Mouse (Mus musculus): ENCODE results near the gene Rnf222. TPM values are rescaled to one million over a fixed set of nuclear protein-coding genes. Genes with fewer than 3 reads are reported as not detected.
A peak's percentile ranks its signal among the peaks of the same experiment; 100 is the strongest.
"Not testable (repeated sequence)": the region's sequence is repeated elsewhere in the genome, so short reads cannot be mapped to it uniquely, and the experiment has no call there.

Rnf222 gene
- polyA plus RNA-seq, 1 experiment from 2014 or later: 0.07 TPM

DNA sequence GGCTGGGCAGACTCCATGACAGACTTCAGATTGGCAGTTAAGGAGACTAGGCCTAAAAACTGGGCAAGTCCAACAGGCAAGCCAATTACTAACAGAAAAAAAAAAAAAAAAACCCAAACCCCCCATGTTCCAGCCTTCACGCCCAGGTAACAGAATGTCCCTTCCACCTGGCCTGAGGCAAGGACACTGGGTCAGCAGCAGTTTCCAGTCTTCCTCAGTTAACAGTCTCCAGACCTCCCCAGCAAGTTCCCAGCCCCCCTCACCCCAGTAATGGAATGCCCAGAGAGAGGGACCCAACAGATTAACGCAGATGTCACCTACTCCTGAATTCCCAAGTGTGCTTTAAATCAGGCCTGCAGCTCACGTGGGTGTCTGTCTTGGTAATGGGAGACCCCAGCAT is 34.8 kb downstream of the Rnf222 start:
- Histone ChIP-seq H3K4me1 (peaks cover 7% of the 10 kb centered on the region; the same call in 1 of the 2 replicates), H3K36me3 (no peaks in the 10 kb centered on the region), H3K9me3 (replicated peaks) (no peaks in the 10 kb centered on the region), H3K9ac (no peak overlapping the region), H3K4me3 (no peak overlapping the region), H3K27me3 (replicated peaks) (peaks cover 29% of the 10 kb centered on the region; the same call in 1 of the 2 replicates), H3K4me2 (no peak overlapping the region), H3K27ac (no peak overlapping the region)
- no peak for ATAC-seq
- WGBS (ENCODE audit: insufficient replicate concordance): 62% methylated on average over 3 of the region's 3 CpGs

GRCm38 (mm10) chr11:68924749-68925148 is 36.4 kb downstream of the Rnf222 start:
- H3K4me1 ChIP-seq: peaks cover 7% of the 10 kb centered on the region; the same call in 1 of the 2 replicates
- no peak overlapping the region for H3K4me2 ChIP-seq
- no peaks in the 10 kb centered on the region for H3K36me3 ChIP-seq
- H3K27me3 ChIP-seq (replicated peaks): peaks cover 29% of the 10 kb centered on the region; the same call in 1 of the 2 replicates
- H3K4me3 ChIP-seq: no peak overlapping the region
- no peak overlapping the region for H3K27ac ChIP-seq
- ATAC-seq: no peak
- WGBS (ENCODE audit: insufficient replicate concordance): 51% methylated on average over 2 of the region's 2 CpGs
- H3K9ac ChIP-seq: no peak overlapping the region
- H3K9me3 ChIP-seq (replicated peaks): no peaks in the 10 kb centered on the region

DNA sequence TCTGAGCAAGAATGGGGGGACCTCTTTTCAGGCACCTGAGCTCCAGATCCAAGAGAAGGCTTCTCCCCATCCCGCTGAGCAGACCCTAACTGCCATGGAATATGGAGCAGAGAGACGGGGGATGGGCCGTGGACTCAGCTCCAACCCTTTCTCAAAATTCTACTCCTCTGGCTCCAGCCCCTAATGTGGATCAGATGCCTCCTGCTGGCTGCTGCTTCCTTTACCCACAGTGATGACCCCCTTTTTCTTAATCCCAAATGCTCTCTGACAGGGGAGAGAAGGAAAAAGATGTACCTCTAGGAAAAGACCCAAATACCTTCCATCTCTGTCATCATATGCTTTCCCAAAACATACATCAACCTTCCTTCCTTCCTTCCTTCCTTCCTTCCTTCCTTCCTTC is 38.6 kb downstream of the Rnf222 start, which contains the start of gene Odf4:
TSS of gene Odf4 (minus strand) at position 101 of the 400 bp plus-strand sequence.
- no peak within 1 kb of the TSS for H3K4me3 ChIP-seq
- H3K9me3 ChIP-seq (replicated peaks): no peaks in the 10 kb centered on the region
- H3K36me3 ChIP-seq: no peaks in the 10 kb centered on the region
- ATAC-seq: no peak
- 59% methylated on average over 3 of the region's 3 CpGs for WGBS (ENCODE audit: insufficient replicate concordance)
- H3K4me1 ChIP-seq: peaks cover 7% of the 10 kb centered on the region; the same call in 1 of the 2 replicates
- no peak within 1 kb of the TSS for H3K9ac ChIP-seq
- no peak within 1 kb of the TSS for H3K4me2 ChIP-seq
- peaks cover 37% of the 10 kb centered on the region; the same call in 1 of the 2 replicates for H3K27me3 ChIP-seq (replicated peaks)
- H3K27ac ChIP-seq: no peak within 1 kb of the TSS

DNA sequence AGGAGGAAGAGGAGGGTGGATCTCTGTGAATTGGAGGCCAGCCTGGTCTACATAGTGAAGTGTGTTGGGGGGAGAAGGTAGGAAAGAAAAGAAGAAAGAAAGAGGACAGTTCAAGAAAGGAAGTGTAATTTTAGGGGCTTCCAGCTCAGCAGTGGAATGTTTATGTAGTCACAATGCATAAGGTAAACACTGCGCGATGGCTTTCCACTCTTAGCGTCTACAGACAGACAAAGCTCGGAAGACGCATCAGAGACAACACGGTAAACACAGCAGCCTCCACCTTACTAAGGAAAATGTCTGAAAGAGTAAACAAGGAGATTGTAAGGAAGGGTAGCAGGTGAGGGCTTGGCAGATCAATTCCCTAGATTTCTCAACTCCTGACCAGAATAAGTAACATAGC is 41.6 kb downstream of the Rnf222 start:
- Histone ChIP-seq H3K36me3 (no peaks in the 10 kb centered on the region), H3K4me3 (no peak overlapping the region), H3K4me2 (no peak overlapping the region), H3K4me1 (peaks cover under 1% of the 10 kb centered on the region; the same call in 1 of the 2 replicates), H3K9me3 (replicated peaks) (no peaks in the 10 kb centered on the region), H3K9ac (no peak overlapping the region), H3K27ac (no peak overlapping the region), H3K27me3 (replicated peaks) (peaks cover 29% of the 10 kb centered on the region; the same call in 1 of the 2 replicates)
- 67% methylated on average over 6 of the region's 6 CpGs for WGBS (ENCODE audit: insufficient replicate concordance)
- ATAC-seq: no peak

GRCm38 (mm10) chr11:68933885-68934507 is 45.6 kb downstream of the Rnf222 start:
- no peaks in the 10 kb centered on the region for H3K9me3 ChIP-seq (replicated peaks)
- peaks cover 11% of the 10 kb centered on the region; the same call in 1 of the 2 replicates for H3K27me3 ChIP-seq (replicated peaks)
- H3K36me3 ChIP-seq: no peaks in the 10 kb centered on the region
- H3K9ac ChIP-seq: no peak overlapping the region
- WGBS (ENCODE audit: insufficient replicate concordance): 68% methylated on average over 5 of the region's 5 CpGs
- ATAC-seq: no peak
- H3K4me2 ChIP-seq: no peak overlapping the region
- 0 out of 2 replicates have a peak, but pooled peaks cover 3% of the 10 kb centered on the region for H3K4me1 ChIP-seq
- no peak overlapping the region for H3K27ac ChIP-seq
- no peak overlapping the region for H3K4me3 ChIP-seq

DNA sequence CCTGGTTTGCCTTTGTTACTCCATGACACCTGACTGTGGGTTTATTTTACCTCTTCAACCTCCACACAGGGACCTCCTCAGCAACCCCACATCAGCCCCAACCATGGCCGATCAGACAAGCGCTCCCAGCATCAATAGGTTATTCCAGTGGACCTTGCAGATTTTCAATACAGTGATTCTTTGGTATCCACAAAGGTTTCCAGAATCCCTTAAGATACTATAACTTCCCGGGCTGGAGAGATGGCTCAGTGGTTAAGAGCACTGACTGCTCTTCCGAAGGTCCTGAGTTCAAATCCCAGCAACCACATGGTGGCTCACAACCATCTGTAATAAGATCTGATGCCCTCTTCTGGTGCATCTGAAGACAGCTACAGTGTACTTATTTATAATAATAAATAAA is 48.6 kb downstream of the Rnf222 start:
- not testable (repeated sequence) for H3K9me3 ChIP-seq (replicated peaks); H3K27ac ChIP-seq; H3K9ac ChIP-seq; H3K4me3 ChIP-seq; H3K27me3 ChIP-seq (replicated peaks); H3K36me3 ChIP-seq; ATAC-seq; H3K4me2 ChIP-seq
- 79% methylated on average over 4 of the region's 4 CpGs for WGBS (ENCODE audit: insufficient replicate concordance)
- H3K4me1 ChIP-seq: peaks cover 18% of the 10 kb centered on the region

GRCm38 (mm10) chr11:68939451-68940304 is 51.3 kb downstream of the Rnf222 start:
- Histone ChIP-seq H3K9ac (peak overlapping the region; percentile 63), H3K4me2 (peak overlapping the region; percentile 70), H3K4me1 (peaks cover 18% of the 10 kb centered on the region), H3K4me3 (peak overlapping the region; percentile 56), H3K27me3 (replicated peaks) (no peaks in the 10 kb centered on the region), H3K36me3 (no peaks in the 10 kb centered on the region), H3K9me3 (replicated peaks) (no peaks in the 10 kb centered on the region), H3K27ac (no peak overlapping the region)
- 6% methylated on average over 16 of the region's 16 CpGs for WGBS (ENCODE audit: insufficient replicate concordance)
- ATAC-seq: peak; percentile 99

DNA sequence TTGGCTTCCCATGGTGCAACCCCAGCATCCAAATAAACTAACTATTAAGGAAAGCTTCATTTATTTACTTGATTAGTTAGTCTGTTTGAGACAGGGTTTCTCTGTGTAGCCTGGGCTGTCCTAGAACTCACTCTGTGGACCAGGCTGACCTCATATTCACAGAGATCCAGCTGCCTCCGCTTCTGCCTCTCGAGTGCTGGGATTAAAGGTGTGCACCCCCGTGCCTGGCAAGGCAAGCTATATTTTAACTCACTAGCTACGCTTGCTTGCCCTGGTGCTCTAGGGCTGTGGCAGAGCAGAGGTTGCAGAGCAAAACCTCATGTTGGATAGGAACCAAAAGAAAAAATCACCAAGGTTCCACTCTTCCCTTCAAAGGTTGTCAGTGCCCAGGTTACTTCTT is 52.2 kb downstream of the Rnf222 start:
- Histone ChIP-seq H3K9ac (no peak overlapping the region), H3K36me3 (no peaks in the 10 kb centered on the region), H3K27me3 (replicated peaks) (no peaks in the 10 kb centered on the region), H3K9me3 (replicated peaks) (no peaks in the 10 kb centered on the region), H3K4me1 (peaks cover 18% of the 10 kb centered on the region), H3K27ac (no peak overlapping the region), H3K4me2 (peak overlapping the region; percentile 70), H3K4me3 (peak overlapping the region; percentile 56)
- WGBS (ENCODE audit: insufficient replicate concordance): 56% methylated on average over 4 of the region's 4 CpGs
- ATAC-seq: no peak

DNA sequence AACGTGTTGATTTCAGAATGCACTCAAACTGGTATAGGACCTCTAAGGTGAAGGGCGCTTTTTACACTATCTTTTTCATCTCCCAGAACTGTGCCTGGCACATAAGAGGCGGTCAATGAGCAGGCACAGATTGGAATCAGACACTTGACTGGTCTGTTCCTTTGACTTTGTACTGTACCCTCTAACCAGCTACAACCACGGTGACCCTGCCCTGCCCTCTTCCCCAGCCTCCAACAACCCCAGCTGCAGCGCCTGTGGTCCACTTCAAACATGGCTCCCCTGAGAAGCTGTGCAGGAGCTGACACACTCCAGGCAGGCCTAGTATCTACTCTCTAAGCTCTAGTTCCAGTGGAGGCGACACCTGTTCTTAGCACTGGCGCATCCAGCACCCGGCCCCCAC is 54.4 kb downstream of the Rnf222 start:
- no peak for ATAC-seq
- Histone ChIP-seq H3K4me3 (no peak overlapping the region), H3K9ac (no peak overlapping the region), H3K4me2 (no peak overlapping the region), H3K27ac (no peak overlapping the region), H3K4me1 (peaks cover 23% of the 10 kb centered on the region), H3K27me3 (replicated peaks) (peaks cover 18% of the 10 kb centered on the region), H3K36me3 (no peaks in the 10 kb centered on the region), H3K9me3 (replicated peaks) (no peaks in the 10 kb centered on the region)
- WGBS (ENCODE audit: insufficient replicate concordance): 73% methylated on average over 8 of the region's 8 CpGs

GRCm38 (mm10) chr11:68945245-68945644 is 56.9 kb downstream of the Rnf222 start:
- H3K4me2 ChIP-seq: no peak overlapping the region
- no peak overlapping the region for H3K9ac ChIP-seq
- no peak overlapping the region for H3K4me3 ChIP-seq
- H3K27ac ChIP-seq: no peak overlapping the region
- no peaks in the 10 kb centered on the region for H3K9me3 ChIP-seq (replicated peaks)
- WGBS (ENCODE audit: insufficient replicate concordance): 39% methylated on average over 2 of the region's 2 CpGs
- peaks cover 9% of the 10 kb centered on the region for H3K4me1 ChIP-seq
- no peaks in the 10 kb centered on the region for H3K36me3 ChIP-seq
- ATAC-seq: no peak
- H3K27me3 ChIP-seq (replicated peaks): peaks cover 19% of the 10 kb centered on the region

Data from liver, embryonic 12.5 days (tissue).